ENCODE assay signal across 7 mouse cellular contexts in the genomic region with DNA sequence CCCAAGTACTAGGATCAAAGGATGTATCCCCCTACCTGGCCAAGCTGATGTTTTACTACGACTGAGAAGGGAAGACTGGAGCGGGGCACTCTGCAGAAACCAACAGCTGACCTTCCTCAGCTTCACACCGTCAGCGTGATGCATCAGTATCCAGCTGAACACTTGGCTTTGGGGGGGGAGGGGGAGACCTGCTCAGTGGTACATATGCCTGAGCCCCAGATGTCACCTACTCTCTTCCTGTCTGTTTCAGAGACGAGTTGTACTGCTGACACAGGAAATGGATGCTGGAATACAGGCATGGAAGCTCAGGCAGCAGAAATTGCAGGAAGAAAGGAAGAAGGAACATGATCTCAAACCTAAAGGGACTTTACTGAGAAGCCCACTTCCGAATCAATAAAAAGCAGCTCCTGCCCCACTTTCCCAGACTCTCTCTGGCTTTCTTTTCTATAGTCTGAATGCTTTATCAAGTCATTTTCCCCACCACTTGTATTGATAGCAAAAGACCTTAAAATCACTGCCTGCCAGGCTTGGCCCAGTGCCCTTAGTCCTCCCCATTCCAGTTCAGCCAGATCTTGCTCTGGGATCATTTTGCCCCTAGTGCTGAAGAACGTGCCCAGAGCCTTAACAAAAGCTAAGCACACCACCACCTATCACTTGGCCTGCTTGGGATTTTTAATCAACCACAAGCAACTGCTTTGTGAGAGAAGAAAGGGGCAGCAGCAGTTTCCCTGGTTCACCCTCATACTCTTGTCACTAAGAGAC. TPM values are rescaled to one million over a fixed set of nuclear protein-coding genes. Genes with fewer than 3 reads are reported as not detected.
DNase-seq lines count a peak whose midpoint lies in the region; ATAC-seq and TF ChIP-seq lines count a peak whose summit lies in the region.

No protein-coding gene starts in this region.

- no peaks in the 10 kb centered on the region for H3K9me3 ChIP-seq in lung, embryonic 14.5 days (ENCODE audit: low read depth, low read length)
- H3K9me3 ChIP-seq in forebrain, embryonic 11.5 days (ENCODE audit: control insufficient read depth, low read length) = no peaks in the 10 kb centered on the region
- H3K9me3 ChIP-seq in intestine, postnatal 0 days (ENCODE audit: control insufficient read depth) = no peaks in the 10 kb centered on the region
- no peaks in the 10 kb centered on the region for H3K9me3 ChIP-seq in neural tube, embryonic 12.5 days

- H3K36me3 ChIP-seq in lung, embryonic 14.5 days (ENCODE audit: insufficient read depth) = peaks cover 12% of the 10 kb centered on the region; the same call in 1 of the 2 replicates
- no peaks in the 10 kb centered on the region for H3K36me3 ChIP-seq in forebrain, embryonic 11.5 days (ENCODE audit: control insufficient read depth, insufficient read depth, low read length)
- H3K36me3 ChIP-seq in intestine, postnatal 0 days (ENCODE audit: control insufficient read depth, insufficient read depth) = peaks cover 4% of the 10 kb centered on the region
- peaks cover 3% of the 10 kb centered on the region; the same call in 1 of the 2 replicates for H3K36me3 ChIP-seq in neural tube, embryonic 12.5 days

- peaks cover 28% of the 10 kb centered on the region for H3K4me1 ChIP-seq in lung, embryonic 14.5 days (ENCODE audit: insufficient read depth)
- peaks cover 24% of the 10 kb centered on the region for H3K4me1 ChIP-seq in forebrain, embryonic 11.5 days (replicated peaks; ENCODE audit: control insufficient read depth, insufficient read depth, low read length)
- peaks cover 5% of the 10 kb centered on the region for H3K4me1 ChIP-seq in intestine, postnatal 0 days (replicated peaks; ENCODE audit: control insufficient read depth, insufficient read depth, low read length)
- peaks cover 46% of the 10 kb centered on the region; the same call in 1 of the 2 replicates for H3K4me1 ChIP-seq in neural tube, embryonic 12.5 days

- 0 out of 2 replicates have a peak overlapping the region, but pooled peaks have one; percentile 1 for H3K4me3 ChIP-seq in lung, embryonic 14.5 days (ENCODE audit: low read depth, low read length)
- no peak overlapping the region for H3K4me3 ChIP-seq in forebrain, embryonic 11.5 days (ENCODE audit: low read depth, low read length)
- H3K4me3 ChIP-seq in intestine, postnatal 0 days (ENCODE audit: low read depth, low read length) = no peak overlapping the region
- H3K4me3 ChIP-seq in neural tube, embryonic 12.5 days = 0 out of 2 replicates have a peak overlapping the region, but pooled peaks have one; percentile 11

- DNase-seq in lung, embryonic 14.5 days = peak; percentile 43
- no peak for DNase-seq in lung, postnatal 14 days
- no peak for DNase-seq in forebrain, embryonic 11.5 days (ENCODE audit: low spot score)
- DNase-seq in gastrocnemius, postnatal 25 days = no peak
- no peak for DNase-seq in layer of hippocampus, postnatal 25 days (ENCODE audit: extremely low spot score in 1 of 2, low spot score in 1 of 2)

- peak overlapping the region; percentile 94; the same call in 1 of the 2 replicates for H3K4me2 ChIP-seq in lung, embryonic 14.5 days
- H3K4me2 ChIP-seq in forebrain, embryonic 11.5 days (ENCODE audit: low read depth, low read length, severe bottlenecking) = peak overlapping the region; percentile 5; the same call in 1 of the 2 replicates
- 0 out of 2 replicates have a peak overlapping the region, but pooled peaks have one; percentile 94 for H3K4me2 ChIP-seq in intestine, postnatal 0 days (replicated peaks; ENCODE audit: low read depth)
- H3K4me2 ChIP-seq in neural tube, embryonic 12.5 days (replicated peaks) = peak overlapping the region; percentile 71

- no peak for TF ChIP-seq CTCF in lung, embryonic 14.5 days (IDR thresholded peaks at IDR 0.05; ENCODE audit: low read depth)
- no peak for TF ChIP-seq CTCF in intestine, postnatal 0 days (IDR thresholded peaks at IDR 0.05; ENCODE audit: low read depth)

- H3K27me3 ChIP-seq in lung, embryonic 14.5 days (ENCODE audit: insufficient read depth, low read length) = no peaks in the 10 kb centered on the region
- no peaks in the 10 kb centered on the region for H3K27me3 ChIP-seq in forebrain, embryonic 11.5 days (ENCODE audit: control insufficient read depth, insufficient read depth, low read length)
- no peaks in the 10 kb centered on the region for H3K27me3 ChIP-seq in intestine, postnatal 0 days (replicated peaks; ENCODE audit: control insufficient read depth, insufficient read depth, low read length)
- peaks cover 3% of the 10 kb centered on the region; the same call in 1 of the 2 replicates for H3K27me3 ChIP-seq in neural tube, embryonic 12.5 days (replicated peaks)

- H3K9ac ChIP-seq in lung, embryonic 14.5 days = no peak overlapping the region
- H3K9ac ChIP-seq in forebrain, embryonic 11.5 days (ENCODE audit: low read length) = peak overlapping the region; percentile 75; the same call in 1 of the 2 replicates
- H3K9ac ChIP-seq in intestine, postnatal 0 days (ENCODE audit: low read depth, low read length) = no peak overlapping the region
- H3K9ac ChIP-seq in neural tube, embryonic 12.5 days = peak overlapping the region; percentile 88; the same call in 1 of the 2 replicates

- ATAC-seq in lung, embryonic 14.5 days (ENCODE audit: insufficient read depth) = no peak
- ATAC-seq in forebrain, embryonic 11.5 days (replicated peaks; ENCODE audit: low FRiP score) = no peak
- no peak for ATAC-seq in intestine, postnatal 0 days
- no peak for ATAC-seq in neural tube, embryonic 12.5 days (ENCODE audit: low FRiP score, low read depth)

- WGBS in lung, embryonic 14.5 days = 31% methylated on average over 7 of the region's 7 CpGs
- WGBS in forebrain, embryonic 11.5 days = 75% methylated on average over 7 of the region's 7 CpGs
- WGBS in intestine, postnatal 0 days = 58% methylated on average over 7 of the region's 7 CpGs
- 67% methylated on average over 7 of the region's 7 CpGs for WGBS in neural tube, embryonic 12.5 days

- peak overlapping the region; percentile 99; the same call in 1 of the 2 replicates for H3K27ac ChIP-seq in lung, embryonic 14.5 days (ENCODE audit: low read depth)
- H3K27ac ChIP-seq in forebrain, embryonic 11.5 days (ENCODE audit: low read depth, low read length) = no peak overlapping the region
- no peak overlapping the region; the same call in 1 of the 2 replicates for H3K27ac ChIP-seq in intestine, postnatal 0 days (ENCODE audit: low read depth, low read length)
- H3K27ac ChIP-seq in neural tube, embryonic 12.5 days = no peak overlapping the region

RNA-seq across cellular contexts. Expression of gene Mmp14, which starts 1.9 kb away (rescaled TPM):
- polyA plus RNA-seq in lung, embryonic 14.5 days (2014; fragmentation: Nextera tagmentation; extraction: Ambion mirVana) = 182 and 187 TPM in 2 replicates
- polyA plus RNA-seq in forebrain, embryonic 11.5 days (2014; fragmentation: Nextera tagmentation; extraction: Ambion mirVana) = 70.7 and 71.6 TPM in 2 replicates
- polyA plus RNA-seq in intestine, postnatal 0 days (2015; fragmentation: Nextera tagmentation; extraction: Ambion mirVana) = 49.4 and 53.7 TPM in 2 replicates
- polyA plus RNA-seq in neural tube, embryonic 12.5 days (2016; fragmentation: Nextera tagmentation; extraction: Ambion mirVana) = 79.5 and 81.0 TPM in 2 replicates
- 10 to 100 TPM; 15.8 to 17.1 TPM for total RNA-seq in gastrocnemius, postnatal 25 days (2021)
- total RNA-seq in layer of hippocampus, postnatal 25 days (2021) = 10 to 100 TPM; 15.8 to 21.2 TPM

RNA-seq across cellular contexts. Expression of gene Mrpl52, which starts 2.8 kb away (rescaled TPM):
- polyA plus RNA-seq in lung, embryonic 14.5 days (2014; fragmentation: Nextera tagmentation; extraction: Ambion mirVana) = 274 and 280 TPM in 2 replicates
- 220 and 221 TPM in 2 replicates for polyA plus RNA-seq in forebrain, embryonic 11.5 days (2014; fragmentation: Nextera tagmentation; extraction: Ambion mirVana)
- 300 and 317 TPM in 2 replicates for polyA plus RNA-seq in intestine, postnatal 0 days (2015; fragmentation: Nextera tagmentation; extraction: Ambion mirVana)
- polyA plus RNA-seq in neural tube, embryonic 12.5 days (2016; fragmentation: Nextera tagmentation; extraction: Ambion mirVana) = 250 and 276 TPM in 2 replicates
- 10 to 100 TPM; 94.2 to 95.6 TPM for total RNA-seq in gastrocnemius, postnatal 25 days (2021)
- total RNA-seq in layer of hippocampus, postnatal 25 days (2021) = 100 to 1,000 TPM; 112 TPM

RNA-seq across cellular contexts. Expression of gene Slc7a7, which starts 11.9 kb away (rescaled TPM):
- polyA plus RNA-seq in lung, embryonic 14.5 days (2014; fragmentation: Nextera tagmentation; extraction: Ambion mirVana) = 7.4 and 7.6 TPM in 2 replicates
- 4.5 and 5.0 TPM in 2 replicates for polyA plus RNA-seq in forebrain, embryonic 11.5 days (2014; fragmentation: Nextera tagmentation; extraction: Ambion mirVana)
- 188 TPM in 2 replicates for polyA plus RNA-seq in intestine, postnatal 0 days (2015; fragmentation: Nextera tagmentation; extraction: Ambion mirVana)
- 5.6 and 5.7 TPM in 2 replicates for polyA plus RNA-seq in neural tube, embryonic 12.5 days (2016; fragmentation: Nextera tagmentation; extraction: Ambion mirVana)
- 1 to 10 TPM; 1.9 to 2.1 TPM for total RNA-seq in gastrocnemius, postnatal 25 days (2021)
- 1 to 10 TPM; 1.5 to 1.9 TPM for total RNA-seq in layer of hippocampus, postnatal 25 days (2021)

RNA-seq across cellular contexts. Expression of gene Lrp10, which starts 34.4 kb away (rescaled TPM):
- 46.1 and 46.2 TPM in 2 replicates for polyA plus RNA-seq in lung, embryonic 14.5 days (2014; fragmentation: Nextera tagmentation; extraction: Ambion mirVana)
- 28.8 and 29.9 TPM in 2 replicates for polyA plus RNA-seq in forebrain, embryonic 11.5 days (2014; fragmentation: Nextera tagmentation; extraction: Ambion mirVana)
- polyA plus RNA-seq in intestine, postnatal 0 days (2015; fragmentation: Nextera tagmentation; extraction: Ambion mirVana) = 105 and 108 TPM in 2 replicates
- 34.9 and 37.5 TPM in 2 replicates for polyA plus RNA-seq in neural tube, embryonic 12.5 days (2016; fragmentation: Nextera tagmentation; extraction: Ambion mirVana)
- 10 to 100 TPM; 26.8 to 38.9 TPM for total RNA-seq in gastrocnemius, postnatal 25 days (2021)
- 10 to 100 TPM; 32.1 to 34.6 TPM for total RNA-seq in layer of hippocampus, postnatal 25 days (2021)

RNA-seq across cellular contexts. Expression of gene Rem2, which starts 46.4 kb away (rescaled TPM):
- 8.1 and 8.3 TPM in 2 replicates for polyA plus RNA-seq in lung, embryonic 14.5 days (2014; fragmentation: Nextera tagmentation; extraction: Ambion mirVana)
- 18.8 and 19.8 TPM in 2 replicates for polyA plus RNA-seq in forebrain, embryonic 11.5 days (2014; fragmentation: Nextera tagmentation; extraction: Ambion mirVana)
- polyA plus RNA-seq in intestine, postnatal 0 days (2015; fragmentation: Nextera tagmentation; extraction: Ambion mirVana) = 0.78 and 0.89 TPM in 2 replicates
- 40.0 and 41.4 TPM in 2 replicates for polyA plus RNA-seq in neural tube, embryonic 12.5 days (2016; fragmentation: Nextera tagmentation; extraction: Ambion mirVana)
- not detected for total RNA-seq in gastrocnemius, postnatal 25 days (2021)
- total RNA-seq in layer of hippocampus, postnatal 25 days (2021) = 10 to 100 TPM; 22.6 to 23.0 TPM

Comparison
In these comparisons a context has a peak if more than half of its experiments do, and no peak if none do; other contexts are left out.
1. H3K4me2 ChIP-seq: peak in every context shown above with its lines; median percentile 94 in lung, embryonic 14.5 days; 94 in intestine, postnatal 0 days; 71 in neural tube, embryonic 12.5 days; 5 in forebrain, embryonic 11.5 days.
2. H3K4me3 ChIP-seq: peak in lung, embryonic 14.5 days (single experiment) and neural tube, embryonic 12.5 days (single experiment); none in forebrain, embryonic 11.5 days (single experiment) and intestine, postnatal 0 days (single experiment).
3. H3K9ac ChIP-seq: peak in forebrain, embryonic 11.5 days (single experiment) and neural tube, embryonic 12.5 days (single experiment); none in lung, embryonic 14.5 days (single experiment) and intestine, postnatal 0 days (single experiment).
4. RNA of gene Slc7a7, which starts 11.9 kb away (polyA plus RNA-seq): 188 TPM in intestine, postnatal 0 days; 7.4 to 7.6 TPM in lung, embryonic 14.5 days, 5.6 to 5.7 TPM in neural tube, embryonic 12.5 days and 4.5 to 5.0 TPM in forebrain, embryonic 11.5 days; every median in the first group is over 10 times any median in the second.